ENCODE assay signal across 7 mouse cellular contexts in genomic region chr10:81328386-81328785, GRCm38 (mm10). TPM values are rescaled to one million over a fixed set of nuclear protein-coding genes. Genes with fewer than 3 reads are reported as not detected.
DNase-seq lines count a peak whose midpoint lies in the region; ATAC-seq lines count a peak whose summit lies in the region.

Tbxa2r (plus strand) TSS chr10:81328731.

- ATAC-seq in megakaryocyte progenitor cell, adult 5-6 weeks (replicated peaks; ENCODE audit: poor library complexity): peak; percentile 71

- peak within 1 kb of the TSS; percentile 55 for H3K27ac ChIP-seq in embryonic facial prominence, embryonic 10.5 days (replicated peaks)

- H3K27me3 ChIP-seq in embryonic facial prominence, embryonic 10.5 days (replicated peaks; ENCODE audit: low read depth, poor library complexity, severe bottlenecking): peaks cover 35% of the 10 kb centered on the region

- H3K4me3 ChIP-seq in embryonic facial prominence, embryonic 10.5 days: peak within 1 kb of the TSS; percentile 26

- H3K4me1 ChIP-seq in embryonic facial prominence, embryonic 10.5 days: peaks cover 40% of the 10 kb centered on the region

- DNase-seq in adrenal gland, adult (ENCODE audit: inconsistent age in 2 of 2, low spot score in 1 of 2): peak; percentile 94 to 96
- DNase-seq in embryonic facial prominence, embryonic 10.5 days (ENCODE audit: low spot score): no peak
- DNase-seq in heart, postnatal 25 days (ENCODE audit: low spot score): peak; percentile 73
- peak; percentile 70 to 80 for DNase-seq in kidney, postnatal 4 days
- no peak for DNase-seq in right cerebral cortex, postnatal 10 days (ENCODE audit: low spot score in 2 of 2)
- DNase-seq in layer of hippocampus, adult 8-10 months (ENCODE audit: low spot score in 2 of 2): no peak

- peaks cover 56% of the 10 kb centered on the region for H3K36me3 ChIP-seq in embryonic facial prominence, embryonic 10.5 days (replicated peaks)

- WGBS in embryonic facial prominence, embryonic 10.5 days: 16% methylated on average over 10 of the region's 10 CpGs

- H3K9me3 ChIP-seq in embryonic facial prominence, embryonic 10.5 days: no peaks in the 10 kb centered on the region

- intact Hi-C loops in heart, postnatal 25 days (cut with DNase I): loop anchor here (2.0 kb wide), 1 partner anchor 76 kb away; no protein-coding TSS in a partner anchor

RNA-seq across cellular contexts. Expression of gene Tbxa2r, which starts in this region (rescaled TPM):
- 3.1 and 3.6 TPM in 2 replicates for polyA plus RNA-seq in embryonic facial prominence, embryonic 10.5 days (2016; fragmentation: Nextera tagmentation; extraction: Ambion mirVana)
- 1 to 10 TPM; 4.8 to 5.7 TPM for total RNA-seq in heart, postnatal 25 days (2021)
- 0.20 and 0.47 TPM in 2 replicates for total RNA-seq in megakaryocyte progenitor cell, adult 5-6 weeks (2015)
- total RNA-seq in megakaryocyte progenitor cell, adult 5-6 weeks (2017): 0.47 TPM in 1 of 2 replicates, not detected in the other
- 1 to 10 TPM; 1.1 to 1.4 (median 1.4) TPM for total RNA-seq in layer of hippocampus, adult 8-10 months (2022)

Comparison
In these comparisons a context has a peak if more than half of its experiments do, and no peak if none do; other contexts are left out.
1. Peak in ATAC-seq in megakaryocyte progenitor cell, adult 5-6 weeks; RNA of the gene not detected or under 1 TPM.
2. DNase-seq: peak in adrenal gland, adult (2 of 2), heart, postnatal 25 days (single experiment) and kidney, postnatal 4 days (2 of 2); none in embryonic facial prominence, embryonic 10.5 days (single experiment), right cerebral cortex, postnatal 10 days (0 of 2) and layer of hippocampus, adult 8-10 months (0 of 2).